Mouse (Mus musculus) neural tube, embryonic 15.5 days (tissue): ENCODE measurements around the gene Gstp3. TPM values are rescaled to one million over a fixed set of nuclear protein-coding genes. Genes with fewer than 3 reads are reported as not detected.
"Not testable (repeated sequence)": the region's sequence is repeated elsewhere in the genome, so short reads cannot be mapped to it uniquely, and the experiment has no call there.

ENCODE experiments used
- ATAC-seq: fragments of 200-750 bp; cut with Nextera tagmentation; 2 replicates; pipeline ENCODE4 v1.8.0; 2017; ENCODE audit warnings: mild to moderate bottlenecking, moderate TSS enrichment, moderate library complexity; ENCODE audit not compliant: low FRiP score
- H3K27ac ChIP-seq: fragments of 300-500 bp; sonication (generic); replicated peaks from 2 replicates; pipeline ENCODE4 v1.5.1; 2015; ENCODE audit warnings: mild to moderate bottlenecking, inconsistent platforms
- H3K27me3 ChIP-seq: fragments of 300-500 bp; sonication (generic); replicated peaks from 2 replicates; pipeline ENCODE4 v1.6.1; 2015; ENCODE audit warnings: inconsistent platforms
- H3K36me3 ChIP-seq: fragments of 300-500 bp; sonication (generic); 2 replicates; pipeline ENCODE4 v1.6.1; 2015; ENCODE audit warnings: inconsistent platforms
- H3K4me1 ChIP-seq: fragments of 300-500 bp; sonication (generic); 2 replicates; pipeline ENCODE4 v1.6.1; 2015; ENCODE audit warnings: inconsistent platforms
- H3K4me2 ChIP-seq: fragments of 300-500 bp; sonication (generic); 2 replicates; pipeline ENCODE4 v1.6.1; 2015; ENCODE audit warnings: inconsistent platforms, mild to moderate bottlenecking, moderate library complexity
- H3K4me3 ChIP-seq: fragments of 300-500 bp; sonication (generic); replicated peaks from 2 replicates; pipeline ENCODE4 v1.5.1; 2015; ENCODE audit warnings: mild to moderate bottlenecking, inconsistent platforms
- H3K9ac ChIP-seq: fragments of 300-500 bp; sonication (generic); replicated peaks from 2 replicates; pipeline ENCODE4 v1.6.1; 2015; ENCODE audit warnings: mild to moderate bottlenecking, inconsistent platforms
- H3K9me3 ChIP-seq: fragments of 300-500 bp; sonication (generic); replicated peaks from 2 replicates; pipeline ENCODE4 v1.6.1; 2016; ENCODE audit warnings: inconsistent platforms
- WGBS: fragments of 180-500 bp; shearing (Covaris S2); methylation state at CpG from one replicate; pipeline ENCODE4 v1.1.7; 2015; ENCODE audit warnings: mixed read lengths; 5-methylcytosine and 5-hydroxymethylcytosine counted together
- polyA plus RNA-seq: library from polyadenylated mRNA; unstranded; fragments of >200 nt; fragmentation: Nextera tagmentation; extraction: Ambion mirVana; gene quantifications from 2 replicates; pipeline ENCODE4 v1.2.1, GENCODE M21; 2015

Gstp3 gene
- polyA plus RNA-seq, 1 experiment from 2014 or later = not detected

DNA sequence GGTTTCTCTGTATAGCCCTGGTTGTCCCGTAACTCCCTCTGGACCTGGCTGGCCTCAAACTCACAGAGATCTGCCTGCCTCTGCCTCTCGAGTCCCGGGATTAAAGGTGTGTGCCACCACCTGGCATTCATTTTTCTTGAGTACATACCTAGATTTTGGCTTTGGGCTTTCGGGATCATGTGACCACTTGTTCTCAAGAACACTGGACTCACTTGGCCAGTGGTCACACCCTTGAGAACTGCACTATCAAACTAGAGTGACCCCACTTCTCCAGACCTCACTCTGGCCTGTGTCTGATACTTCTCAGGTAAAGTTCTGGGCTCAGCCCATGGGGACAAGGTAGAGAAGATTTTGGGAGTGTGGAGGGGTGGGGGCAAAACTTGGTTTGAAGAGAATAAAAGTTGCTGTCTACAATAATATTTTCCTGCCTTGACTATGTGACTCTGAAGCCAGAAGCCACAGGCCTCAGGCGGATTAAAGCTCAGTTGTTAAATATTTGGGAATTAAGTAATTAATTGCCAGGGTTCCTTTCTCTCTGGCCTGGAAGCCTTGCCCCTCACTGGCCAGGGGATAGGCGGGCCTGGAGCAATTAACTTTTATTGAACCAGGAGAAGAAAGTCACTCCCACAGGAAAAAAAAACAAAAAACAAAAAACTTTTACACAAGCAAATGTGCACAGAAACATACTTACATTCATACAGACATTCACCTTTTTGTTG is 13.5 kb upstream of the Gstp3 start:
- Histone ChIP-seq H3K27ac (no peak overlapping the region), H3K9ac (no peak overlapping the region), H3K36me3 (no peaks in the 10 kb centered on the region), H3K27me3 (no peaks in the 10 kb centered on the region), H3K9me3 (no peaks in the 10 kb centered on the region), H3K4me3 (no peak overlapping the region), H3K4me1 (no peaks in the 10 kb centered on the region), H3K4me2 (no peak overlapping the region)
- WGBS = 65% methylated on average over 6 of the region's 6 CpGs
- no peak for ATAC-seq

DNA sequence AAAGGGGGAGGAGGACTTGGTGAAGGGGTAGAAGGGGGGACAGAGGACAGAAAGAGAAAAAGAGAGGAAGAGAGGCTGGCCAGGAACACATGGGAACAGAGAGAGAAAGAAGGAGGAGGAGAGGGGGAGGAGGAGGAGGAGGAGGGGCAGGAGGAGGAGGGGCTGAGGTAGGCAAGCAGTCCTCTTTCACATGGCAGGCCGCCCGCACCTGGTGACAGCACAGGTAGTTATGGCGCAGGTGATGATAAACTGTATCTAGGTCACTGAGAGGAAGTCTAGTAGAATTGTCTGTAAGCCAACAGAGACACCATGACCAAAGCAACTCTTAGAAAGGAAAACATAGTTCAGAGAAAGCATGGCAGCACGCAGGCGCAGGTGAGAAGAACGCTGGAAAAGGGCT is 12.0 kb upstream of the Gstp3 start:
- Histone ChIP-seq H3K4me2 (no peak overlapping the region), H3K4me1 (no peaks in the 10 kb centered on the region), H3K4me3 (no peak overlapping the region), H3K36me3 (no peaks in the 10 kb centered on the region), H3K9me3 (no peaks in the 10 kb centered on the region), H3K9ac (no peak overlapping the region), H3K27ac (no peak overlapping the region), H3K27me3 (no peaks in the 10 kb centered on the region)
- no peak for ATAC-seq
- 88% methylated on average over 6 of the region's 6 CpGs for WGBS

DNA sequence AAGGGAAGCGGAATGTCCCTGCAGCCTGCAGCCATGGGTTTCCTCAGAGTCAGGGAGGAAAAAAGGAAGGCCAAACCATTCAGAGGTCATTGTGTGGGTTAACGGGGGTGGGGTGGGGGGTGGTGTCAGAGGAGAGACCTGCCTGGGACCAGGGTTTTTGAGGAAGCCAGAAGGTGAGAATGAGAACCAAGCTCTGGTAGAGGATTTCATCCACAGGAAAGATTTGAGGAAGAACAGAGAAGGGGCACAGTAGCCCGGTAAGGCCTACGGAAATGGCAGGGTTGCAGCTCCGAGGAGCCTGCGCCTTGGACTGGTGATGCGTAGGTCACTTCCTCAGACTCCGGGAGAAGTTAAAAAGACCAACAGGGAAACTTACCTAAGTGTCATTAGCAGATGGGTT is 11.4 kb upstream of the Gstp3 start:
- Histone ChIP-seq H3K27me3 (no peaks in the 10 kb centered on the region), H3K9me3 (no peaks in the 10 kb centered on the region), H3K4me1 (no peaks in the 10 kb centered on the region), H3K36me3 (no peaks in the 10 kb centered on the region), H3K9ac (no peak overlapping the region), H3K4me3 (no peak overlapping the region), H3K4me2 (no peak overlapping the region), H3K27ac (no peak overlapping the region)
- no peak for ATAC-seq
- 82% methylated on average over 8 of the region's 8 CpGs for WGBS

DNA sequence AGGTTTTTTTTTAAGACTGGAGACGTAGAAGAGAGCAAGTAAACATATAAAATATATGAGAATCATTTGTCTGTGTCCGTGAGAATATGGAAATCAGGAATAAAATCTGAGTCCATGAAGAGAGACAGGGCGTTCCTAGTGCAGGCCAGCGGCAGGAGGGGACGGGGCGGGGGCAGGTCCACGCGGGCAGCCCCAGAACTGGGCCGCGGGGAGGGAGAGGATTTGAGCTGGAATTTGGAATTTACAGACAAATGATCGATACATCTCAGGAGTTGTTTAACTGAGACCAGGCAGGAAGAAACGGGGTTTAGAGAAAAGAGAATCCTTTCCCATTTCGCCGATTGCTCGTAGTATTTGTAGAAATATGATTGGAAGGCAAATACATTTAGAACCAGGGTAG is 10.9 kb upstream of the Gstp3 start:
- Histone ChIP-seq H3K4me3 (no peak overlapping the region), H3K4me2 (no peak overlapping the region)
- WGBS = 83% methylated on average over 15 of the region's 15 CpGs

DNA sequence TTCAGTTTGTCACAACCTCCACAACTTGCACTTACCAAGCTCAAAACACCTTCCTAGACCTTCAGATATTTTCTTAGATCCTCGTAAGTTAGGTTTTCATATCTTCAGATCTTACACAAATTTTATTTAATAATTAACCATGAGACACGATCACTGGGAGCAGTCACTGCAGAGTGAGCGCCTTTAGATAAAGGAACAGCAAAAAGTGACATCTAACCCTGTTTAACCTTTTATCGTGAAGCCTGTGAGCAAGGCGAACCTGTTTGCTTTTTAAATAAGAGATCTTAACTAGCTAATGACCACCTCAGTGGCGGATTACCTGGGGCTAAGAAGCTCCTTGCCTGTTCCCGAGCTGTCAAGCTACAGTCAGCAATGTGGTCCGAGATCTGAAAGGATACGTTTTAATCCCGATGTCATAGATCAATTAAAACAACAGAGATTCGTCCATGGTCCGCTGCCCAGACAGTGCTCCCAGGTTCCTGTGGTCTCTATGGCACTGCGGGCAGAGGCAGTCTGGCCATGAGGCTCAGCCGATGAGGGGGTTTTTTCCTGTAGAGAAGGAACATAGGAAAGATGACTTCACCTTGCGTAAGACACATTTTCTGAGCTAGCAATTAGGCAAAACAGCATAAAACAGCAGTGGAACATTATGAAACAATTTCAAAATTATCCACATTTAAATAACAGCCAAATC is 9.5 kb upstream of the Gstp3 start:
- Histone ChIP-seq H3K36me3 (no peaks in the 10 kb centered on the region), H3K27ac (no peak overlapping the region), H3K4me2 (no peak overlapping the region), H3K9ac (no peak overlapping the region), H3K9me3 (no peaks in the 10 kb centered on the region), H3K4me3 (no peak overlapping the region), H3K4me1 (no peaks in the 10 kb centered on the region), H3K27me3 (no peaks in the 10 kb centered on the region)
- ATAC-seq = no peak
- 75% methylated on average over 15 of the region's 15 CpGs for WGBS

More for the DNA sequence above, 10.9 kb upstream of the Gstp3 start:
- Histone ChIP-seq H3K27ac (no peak overlapping the region), H3K36me3 (no peaks in the 10 kb centered on the region), H3K9me3 (no peaks in the 10 kb centered on the region), H3K9ac (no peak overlapping the region), H3K27me3 (no peaks in the 10 kb centered on the region), H3K4me1 (no peaks in the 10 kb centered on the region)
- ATAC-seq = no peak

DNA sequence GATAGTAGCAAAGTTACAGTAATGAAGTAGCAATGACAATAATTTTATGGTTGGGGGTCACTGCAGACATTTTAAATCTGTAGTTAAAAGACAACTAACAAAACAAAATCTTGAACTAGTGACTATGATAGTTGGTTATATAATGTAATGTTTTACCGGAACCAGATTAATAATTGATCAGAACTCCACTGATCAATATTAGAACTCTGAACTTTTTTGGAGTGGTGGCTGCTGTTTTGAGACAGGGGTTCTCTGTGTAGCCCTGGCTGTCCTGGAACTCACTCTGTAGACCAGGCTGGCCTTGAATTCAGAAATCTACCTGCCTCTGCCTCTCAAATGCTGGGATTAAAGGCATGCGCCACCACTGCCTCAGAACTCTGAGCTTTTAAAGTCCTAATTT is 8.9 kb upstream of the Gstp3 start:
- not testable (repeated sequence) for H3K9ac ChIP-seq, H3K27ac ChIP-seq, ATAC-seq, H3K4me3 ChIP-seq, H3K4me2 ChIP-seq, H3K27me3 ChIP-seq, H3K36me3 ChIP-seq, H3K4me1 ChIP-seq, H3K9me3 ChIP-seq
- 100% methylated on average over 2 of the region's 2 CpGs for WGBS

DNA sequence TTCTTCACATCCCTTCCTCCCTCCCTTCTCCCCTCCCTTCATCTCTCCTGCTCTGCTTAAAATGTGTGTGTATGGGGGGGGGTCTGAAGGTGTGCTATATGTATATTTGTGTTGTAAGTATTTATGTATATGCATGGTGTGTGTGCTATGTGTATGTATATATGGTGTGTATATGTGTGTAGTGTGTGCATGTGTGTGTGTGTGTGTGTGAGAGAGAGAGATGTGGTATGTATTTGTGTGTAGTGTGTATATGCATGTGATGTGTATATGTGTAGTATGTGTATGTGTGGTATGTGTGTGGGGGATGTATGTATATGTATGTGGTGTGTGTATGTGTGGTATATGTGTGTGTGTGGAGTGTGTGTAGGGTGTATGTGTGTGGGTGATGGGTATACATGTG is 7.5 kb upstream of the Gstp3 start:
- Histone ChIP-seq H3K9ac (no peak overlapping the region), H3K27me3 (no peaks in the 10 kb centered on the region), H3K36me3 (no peaks in the 10 kb centered on the region), H3K4me1 (no peaks in the 10 kb centered on the region), H3K4me3 (no peak overlapping the region), H3K4me2 (no peak overlapping the region), H3K27ac (no peak overlapping the region), H3K9me3 (no peaks in the 10 kb centered on the region)
- ATAC-seq = no peak

DNA sequence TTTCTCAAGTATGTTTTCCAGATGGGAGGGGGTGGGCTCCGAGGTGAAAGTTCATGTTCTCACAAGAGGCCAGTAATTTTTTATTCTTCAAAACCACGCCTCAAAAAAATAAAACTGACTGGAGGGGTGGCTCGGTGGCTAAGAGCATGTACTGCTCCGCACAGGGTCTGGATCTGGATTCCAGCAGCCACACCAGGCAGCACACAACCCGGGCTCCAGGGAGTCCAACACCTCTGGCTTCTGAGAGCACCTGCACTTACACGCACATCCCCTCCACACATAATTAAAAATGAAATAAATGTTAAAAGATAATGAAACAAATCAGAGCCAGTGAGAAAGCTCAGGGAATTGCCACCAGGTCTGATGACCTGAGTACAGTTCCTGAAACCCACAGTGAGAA is 6.9 kb upstream of the Gstp3 start:
- Histone ChIP-seq H3K9ac (no peak overlapping the region), H3K27ac (no peak overlapping the region), H3K9me3 (no peaks in the 10 kb centered on the region), H3K4me2 (no peak overlapping the region), H3K4me1 (no peaks in the 10 kb centered on the region), H3K27me3 (no peaks in the 10 kb centered on the region), H3K4me3 (no peak overlapping the region), H3K36me3 (no peaks in the 10 kb centered on the region)
- ATAC-seq = no peak
- 86% methylated on average over 6 of the region's 6 CpGs for WGBS

DNA sequence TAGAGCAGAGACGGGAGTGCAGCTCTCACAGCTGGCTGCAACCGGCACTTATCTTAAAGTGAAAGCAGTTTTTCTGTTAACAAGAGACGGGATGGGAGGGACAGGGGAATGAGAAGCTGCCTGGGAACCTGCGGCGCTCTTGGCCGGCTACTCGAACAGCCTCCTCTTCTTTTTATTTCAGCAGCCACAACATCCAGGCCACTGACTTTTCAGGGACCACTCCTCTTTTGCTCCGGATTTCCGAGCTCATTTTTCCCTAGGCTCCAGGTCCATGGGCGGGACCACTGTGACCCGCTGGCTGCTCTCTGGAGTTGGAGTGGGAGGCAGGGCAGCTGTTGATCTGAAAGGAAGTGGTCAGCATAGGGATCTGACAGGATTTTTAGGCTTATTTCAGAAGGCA is 5.1 kb upstream of the Gstp3 start:
- ATAC-seq = not testable (repeated sequence)

DNA sequence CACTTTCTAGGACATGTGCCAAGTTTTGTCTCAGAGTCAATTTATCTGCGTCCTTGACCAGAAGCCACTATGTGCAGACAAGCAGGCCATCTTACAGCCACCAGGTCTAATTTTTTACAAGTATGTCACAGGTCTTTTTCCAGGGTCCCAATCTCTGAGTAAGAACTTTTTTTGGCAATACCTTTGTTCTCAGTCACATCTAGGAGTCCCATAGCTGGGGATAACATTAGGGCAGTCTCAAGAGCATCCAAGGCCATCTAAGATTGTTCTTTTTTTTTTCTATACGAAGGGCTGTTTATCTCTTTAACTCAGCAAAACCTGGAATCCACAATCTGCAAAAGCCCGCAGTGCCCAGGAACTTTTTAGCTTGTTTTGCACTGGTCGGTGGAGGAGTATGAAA is 4.0 kb upstream of the Gstp3 start:
- 71% methylated on average over 4 of the region's 4 CpGs for WGBS
- not testable (repeated sequence) for H3K4me3 ChIP-seq

More for the DNA sequence above, 5.1 kb upstream of the Gstp3 start:
- not testable (repeated sequence) for H3K9ac ChIP-seq, H3K4me1 ChIP-seq, H3K27me3 ChIP-seq, H3K9me3 ChIP-seq, H3K4me3 ChIP-seq, H3K4me2 ChIP-seq, H3K27ac ChIP-seq, H3K36me3 ChIP-seq
- WGBS = 0% methylated on average over 1 of the region's 11 CpGs

DNA sequence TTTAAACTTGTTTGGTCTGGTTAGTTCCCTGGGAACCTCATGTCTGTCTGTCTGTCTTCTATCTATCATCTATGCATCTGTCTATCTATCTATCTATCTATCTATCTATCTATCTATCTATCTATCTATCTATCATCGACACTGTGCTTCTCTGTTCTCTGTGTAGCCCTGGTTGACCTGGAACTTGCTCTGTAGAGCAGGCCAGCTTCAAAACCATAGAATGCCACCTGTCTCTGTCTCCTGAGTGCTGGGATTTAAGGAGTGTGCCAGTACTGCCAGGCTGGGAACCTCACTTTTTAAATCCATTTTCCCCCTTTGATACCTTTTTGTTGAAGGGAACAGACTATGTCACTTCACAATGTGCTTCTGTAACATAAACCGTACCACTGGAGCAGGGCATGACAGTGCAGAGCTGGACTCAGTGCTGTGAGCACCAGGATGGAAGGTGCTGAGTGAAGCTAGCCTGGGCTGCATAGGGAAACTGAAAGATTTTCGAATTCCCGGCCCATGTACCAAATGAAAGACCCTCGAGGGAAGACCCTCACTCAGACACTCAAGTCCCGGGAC is 1.6 kb upstream of the Gstp3 start:
- no peak overlapping the region for H3K4me3 ChIP-seq
- no peak overlapping the region for H3K4me2 ChIP-seq
- H3K9ac ChIP-seq = no peak overlapping the region
- no peak overlapping the region for H3K27ac ChIP-seq
- 88% methylated on average over 6 of the region's 6 CpGs for WGBS
- no peak for ATAC-seq
- no peaks in the 10 kb centered on the region for H3K36me3 ChIP-seq
- H3K4me1 ChIP-seq = no peaks in the 10 kb centered on the region
- no peaks in the 10 kb centered on the region for H3K9me3 ChIP-seq
- no peaks in the 10 kb centered on the region for H3K27me3 ChIP-seq

More for the DNA sequence above, 4.0 kb upstream of the Gstp3 start:
- not testable (repeated sequence) for H3K4me2 ChIP-seq, H3K36me3 ChIP-seq, H3K9ac ChIP-seq, ATAC-seq, H3K9me3 ChIP-seq, H3K27ac ChIP-seq, H3K27me3 ChIP-seq, H3K4me1 ChIP-seq
